In the genomic region with DNA sequence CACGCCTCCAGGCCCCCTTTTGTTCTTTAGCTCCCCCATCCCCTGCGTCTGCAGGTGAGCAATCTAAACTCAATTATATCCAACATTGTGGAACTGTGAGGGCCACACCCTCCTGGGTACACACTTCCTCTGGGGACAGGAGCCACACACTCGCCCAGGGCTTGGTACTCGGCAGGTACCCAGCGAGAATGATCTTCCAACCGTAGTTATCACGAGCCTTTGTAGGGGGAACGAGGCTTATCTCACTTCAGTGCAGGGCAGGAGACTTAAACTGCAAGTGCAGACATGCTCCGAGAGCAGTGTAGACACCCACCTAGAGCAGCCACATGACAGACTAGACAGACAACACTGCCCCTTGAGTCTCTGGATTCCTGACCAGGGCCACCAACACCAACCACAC, we compare ENCODE assay signal across 28 mouse cellular contexts.
DNase-seq lines count a peak whose midpoint lies in the region; ATAC-seq and TF ChIP-seq lines count a peak whose summit lies in the region.
"Had no signal": no experiment of that assay in that cellular context is flagged by ENCODE, and none has a peak within 500 bp of the region (broad histone marks: within the 10 kb centered on the region; RNA-seq: fewer than 3 reads in every experiment).

No protein-coding gene starts in this region.

- intact Hi-C loops in left cerebral cortex, adult 2 months (cut with DNase I): no loop called here

- DNase-seq in limb, embryonic 10.5 days (ENCODE audit: low spot score): no peak
- DNase-seq in stomach, postnatal 0 days (ENCODE audit: low spot score): peak; percentile 57
- no peak for DNase-seq in adrenal gland, adult 18-20 months (ENCODE audit: low spot score in 2 of 2)
- no peak for DNase-seq in left cerebral cortex, adult 2 months (ENCODE audit: extremely low spot score in 1 of 2, low spot score in 2 of 2)
- DNase-seq: adrenal gland, adult 2 months; cerebellum, adult 2 months; embryo, embryonic 11 days; gastrocnemius, postnatal 36 days; heart, adult 18-20 months; heart, postnatal 4 days; kidney, adult 8-10 months; layer of hippocampus, adult 9-11 months; liver, embryonic 13.5 days; lung, adult 2 months; lung, postnatal 14 days; thymus, postnatal 4 days had no signal

- H3K4me3 ChIP-seq in limb, embryonic 12.5 days (replicated peaks): no peak overlapping the region
- H3K4me3 ChIP-seq in limb, embryonic 10.5 days: no peak overlapping the region
- H3K4me3 ChIP-seq in stomach, postnatal 0 days (ENCODE audit: low read depth, low read length): no peak overlapping the region
- H3K4me3 ChIP-seq in left cerebral cortex, adult 2 months: no peak overlapping the region
- H3K4me3 ChIP-seq: embryonic facial prominence, embryonic 13.5 days; forebrain, embryonic 10.5 days; forebrain, embryonic 15.5 days; liver, embryonic 13.5 days; midbrain, embryonic 12.5 days; neural tube, embryonic 13.5 days had no signal

- H3K4me2 ChIP-seq in limb, embryonic 12.5 days: no peak overlapping the region
- H3K4me2 ChIP-seq in stomach, postnatal 0 days (replicated peaks; ENCODE audit: low read depth): no peak overlapping the region
- H3K4me2 ChIP-seq: embryonic facial prominence, embryonic 13.5 days; forebrain, embryonic 15.5 days; heart, embryonic 11.5 days; hindbrain, embryonic 14.5 days; liver, embryonic 13.5 days; midbrain, embryonic 12.5 days; neural tube, embryonic 13.5 days had no signal

- H3K27ac ChIP-seq in limb, embryonic 12.5 days: no peak overlapping the region
- H3K27ac ChIP-seq in limb, embryonic 10.5 days: no peak overlapping the region
- no peak overlapping the region for H3K27ac ChIP-seq in stomach, postnatal 0 days (replicated peaks)
- H3K27ac ChIP-seq in left cerebral cortex, adult 2 months: no peak overlapping the region
- H3K27ac ChIP-seq: embryonic facial prominence, embryonic 13.5 days; forebrain, embryonic 15.5 days; hindbrain, embryonic 14.5 days; kidney, postnatal 0 days; liver, embryonic 13.5 days; midbrain, embryonic 12.5 days; neural tube, embryonic 13.5 days had no signal

- no peak for TF ChIP-seq CTCF in stomach, postnatal 0 days (IDR thresholded peaks at IDR 0.05; ENCODE audit: low read depth)
- TF ChIP-seq CTCF in left cerebral cortex, adult 2 months (IDR thresholded peaks at IDR 0.05): no peak

- no peak for TF ChIP-seq EP300 in stomach, postnatal 0 days (optimal IDR thresholded peaks at IDR 0.05)

- WGBS in limb, embryonic 12.5 days: 86% methylated on average over 9 of the region's 9 CpGs
- WGBS in limb, embryonic 10.5 days: 85% methylated on average over 9 of the region's 9 CpGs
- 71% methylated on average over 9 of the region's 9 CpGs for WGBS in stomach, postnatal 0 days

- no peaks in the 10 kb centered on the region for H3K27me3 ChIP-seq in limb, embryonic 12.5 days
- H3K27me3 ChIP-seq in limb, embryonic 10.5 days (ENCODE audit: low read depth, poor library complexity, severe bottlenecking): no peaks in the 10 kb centered on the region
- H3K27me3 ChIP-seq in stomach, postnatal 0 days (ENCODE audit: control insufficient read depth, insufficient read depth, low read length): no peaks in the 10 kb centered on the region
- H3K27me3 ChIP-seq: embryonic facial prominence, embryonic 13.5 days; forebrain, embryonic 15.5 days; liver, embryonic 13.5 days; midbrain, embryonic 12.5 days; neural tube, embryonic 13.5 days had no signal

- no peak for ATAC-seq in limb, embryonic 12.5 days (ENCODE audit: insufficient number of reproducible peaks, insufficient read depth, low FRiP score, low TSS enrichment, low read depth)
- 0 out of 2 replicates have a peak, but pooled peaks have one; percentile 11 for ATAC-seq in common myeloid progenitor, adult 5-6 weeks (replicated peaks; ENCODE audit: low read depth, poor library complexity, severe bottlenecking)
- ATAC-seq in megakaryocyte progenitor cell, adult 5-6 weeks (replicated peaks; ENCODE audit: poor library complexity): peak; percentile 58
- peak; percentile 43; the same call in 1 of the 2 replicates for ATAC-seq in stomach, postnatal 0 days (ENCODE audit: low FRiP score, low TSS enrichment)
- ATAC-seq: forebrain, embryonic 15.5 days; inflammation-experienced regulatory T-cells, adult 6 months had no signal

- 0 out of 2 replicates have a peak overlapping the region, but pooled peaks have one; percentile 27 for H3K9ac ChIP-seq in limb, embryonic 12.5 days (replicated peaks)
- H3K9ac ChIP-seq in stomach, postnatal 0 days (ENCODE audit: low read length): no peak overlapping the region
- H3K9ac ChIP-seq: embryonic facial prominence, embryonic 13.5 days; forebrain, embryonic 15.5 days; hindbrain, embryonic 14.5 days; liver, embryonic 13.5 days; midbrain, embryonic 12.5 days; neural tube, embryonic 13.5 days had no signal

- no peaks in the 10 kb centered on the region for H3K36me3 ChIP-seq in limb, embryonic 12.5 days
- peaks cover 8% of the 10 kb centered on the region for H3K36me3 ChIP-seq in limb, embryonic 10.5 days
- H3K36me3 ChIP-seq in stomach, postnatal 0 days (ENCODE audit: control insufficient read depth, insufficient read depth, low read length): no peaks in the 10 kb centered on the region
- H3K36me3 ChIP-seq: embryonic facial prominence, embryonic 13.5 days; forebrain, embryonic 15.5 days; liver, embryonic 13.5 days had no signal

- H3K9me3 ChIP-seq in limb, embryonic 12.5 days: no peaks in the 10 kb centered on the region
- H3K9me3 ChIP-seq in limb, embryonic 10.5 days (replicated peaks): no peaks in the 10 kb centered on the region
- no peaks in the 10 kb centered on the region for H3K9me3 ChIP-seq in stomach, postnatal 0 days (ENCODE audit: control insufficient read depth, low read length)
- H3K9me3 ChIP-seq: embryonic facial prominence, embryonic 13.5 days; forebrain, embryonic 15.5 days; liver, embryonic 13.5 days; midbrain, embryonic 12.5 days; neural tube, embryonic 13.5 days had no signal

- peaks cover 35% of the 10 kb centered on the region for H3K4me1 ChIP-seq in limb, embryonic 12.5 days (replicated peaks)
- H3K4me1 ChIP-seq in limb, embryonic 10.5 days: peaks cover 54% of the 10 kb centered on the region
- no peaks in the 10 kb centered on the region for H3K4me1 ChIP-seq in stomach, postnatal 0 days (replicated peaks; ENCODE audit: control insufficient read depth, insufficient read depth)
